Mouse (Mus musculus) embryo, embryonic 10 days (tissue): Measurements from ENCODE around the gene Dpp6.
A peak's percentile ranks its signal among the peaks of the same experiment; 100 is the strongest.

ENCODE experiments used
- DNase-seq: peaks from one replicate; pipeline ENCODE4 v3.0.0-alpha.2; 2015; ENCODE audit warnings: low spot score

The Dpp6 gene

DNA sequence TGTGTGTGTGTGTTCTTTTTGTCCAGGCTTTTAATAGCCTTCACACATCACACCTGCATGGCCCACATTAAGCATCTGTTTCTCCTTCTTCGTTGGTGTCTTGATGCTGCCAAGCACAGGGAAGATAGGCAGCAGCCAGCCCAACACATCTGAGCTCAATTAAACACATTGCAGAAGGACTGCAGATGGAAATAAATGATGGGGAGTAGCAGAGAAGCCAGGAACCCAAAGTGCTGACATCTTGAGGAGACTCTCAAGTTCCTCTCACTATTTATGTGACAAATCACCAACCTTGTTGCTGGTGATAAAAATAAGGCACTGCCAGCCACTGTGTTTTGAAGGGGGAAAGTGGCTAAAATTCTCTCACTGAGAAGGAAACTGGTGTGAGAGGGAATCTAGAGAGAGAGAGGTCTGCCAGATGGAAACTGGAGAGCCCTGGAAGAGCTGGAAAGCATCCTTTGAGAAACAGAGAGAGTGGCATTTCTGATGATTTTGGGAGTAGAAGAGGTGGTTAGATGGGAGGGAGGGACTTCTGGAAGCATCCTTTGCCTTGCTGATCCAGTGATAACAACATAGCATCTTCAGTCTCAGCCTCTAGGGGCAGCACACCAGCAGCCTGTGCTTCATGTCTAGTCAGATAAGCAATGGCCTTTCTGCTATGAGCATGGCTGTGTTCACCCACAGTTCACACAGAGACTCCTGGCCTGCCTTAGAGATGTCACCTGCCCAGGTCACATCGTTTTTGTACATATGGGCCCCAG is 383.8 kb downstream of the Dpp6 start:
- peak; percentile 17 for DNase-seq

DNA sequence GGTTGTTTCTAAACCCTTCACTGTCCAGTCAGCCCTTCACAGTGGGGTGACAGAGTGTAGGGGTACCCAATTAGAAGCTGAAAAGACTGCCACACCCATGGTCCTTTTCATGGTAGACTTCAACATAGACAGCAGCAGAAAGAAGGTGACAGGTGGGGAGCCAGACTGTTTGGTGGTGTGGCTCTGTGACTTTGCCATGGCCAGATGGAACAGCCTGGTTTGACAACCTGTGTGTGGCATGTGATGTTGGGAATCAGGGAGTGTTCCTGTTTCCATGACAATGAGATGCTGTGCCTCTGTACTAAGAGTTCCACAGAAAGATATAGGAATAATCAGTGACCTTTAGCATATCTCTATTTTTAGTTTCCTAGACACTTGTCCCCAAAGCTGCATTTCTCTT is 386.1 kb downstream of the Dpp6 start:
- DNase-seq = no peak

DNA sequence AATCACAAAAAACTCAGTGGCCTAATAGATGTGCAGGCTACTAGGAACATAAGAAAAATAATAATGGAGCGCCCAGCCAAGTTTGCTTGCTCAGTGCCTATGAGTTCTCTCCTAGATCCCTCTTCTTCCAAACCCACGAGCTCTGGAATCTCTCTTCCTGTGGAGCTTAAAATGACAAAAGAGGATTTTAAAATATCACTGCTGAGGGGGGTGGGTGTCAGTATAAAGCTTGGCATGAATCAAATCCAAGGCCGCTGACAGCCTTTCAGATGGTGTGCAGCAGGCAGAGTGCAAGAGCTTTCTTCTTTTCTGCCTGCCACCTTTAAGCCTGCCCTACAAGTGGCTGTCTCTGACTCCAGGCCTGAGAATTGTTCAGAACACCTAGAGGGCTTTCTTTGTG is 387.7 kb downstream of the Dpp6 start:
- DNase-seq = no peak

DNA sequence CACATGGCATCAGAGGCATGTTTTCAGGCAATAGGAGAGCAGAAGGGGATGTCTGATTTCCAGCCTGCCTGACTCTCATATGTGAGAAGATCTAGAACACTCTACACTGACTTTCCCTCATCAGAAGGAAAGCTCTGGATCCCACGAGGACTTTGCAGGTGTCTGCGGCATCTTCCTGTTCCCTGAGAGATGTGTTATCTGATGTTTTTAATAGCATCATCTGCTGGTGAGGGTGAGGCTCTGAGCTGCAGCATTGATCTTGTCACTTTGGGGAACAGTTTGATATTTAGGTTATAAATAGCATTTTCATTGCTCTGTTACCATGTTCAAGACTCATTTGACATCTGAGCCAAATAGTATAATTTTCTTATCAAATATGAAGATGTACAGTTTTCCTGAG is 388.8 kb downstream of the Dpp6 start:
- DNase-seq = no peak

DNA sequence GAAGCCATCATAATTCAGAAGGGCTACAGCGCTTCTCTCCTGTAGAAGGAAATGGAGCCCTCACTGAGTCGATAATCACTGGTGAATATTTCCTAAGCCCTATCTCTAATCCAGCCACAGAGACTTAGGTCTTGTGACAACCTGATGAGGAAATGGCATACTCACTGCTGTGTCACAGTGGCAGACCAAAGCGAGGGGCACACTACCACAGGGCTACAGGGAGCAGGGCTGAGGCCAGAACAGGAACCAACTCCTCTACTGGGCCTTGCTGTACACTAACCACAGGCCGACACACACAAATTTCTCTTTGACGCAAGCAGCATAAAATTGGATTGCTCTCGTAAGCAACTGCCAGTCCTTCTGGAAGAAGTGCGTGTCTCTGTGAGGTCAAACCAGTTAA is 389.2 kb downstream of the Dpp6 start:
- DNase-seq = no peak

DNA sequence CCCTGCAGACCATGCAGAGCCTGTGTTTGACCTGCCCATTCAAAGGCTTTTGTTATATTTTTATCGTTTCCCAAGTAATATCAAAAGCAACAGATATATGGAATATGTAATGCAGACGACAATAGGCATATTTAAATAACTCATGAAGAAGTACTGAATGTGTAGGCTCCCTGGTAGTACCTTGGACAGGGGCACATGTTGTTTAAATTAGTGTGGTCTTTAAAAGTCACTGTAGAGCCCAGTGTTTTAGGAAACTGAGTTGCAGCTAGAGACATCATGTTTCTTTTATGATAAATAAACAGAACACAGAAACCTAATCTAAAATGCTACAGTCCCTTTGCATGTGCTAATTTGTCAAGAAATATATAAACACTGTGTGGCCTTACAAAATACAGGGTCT is 403.1 kb downstream of the Dpp6 start:
- DNase-seq = peak; percentile 7

DNA sequence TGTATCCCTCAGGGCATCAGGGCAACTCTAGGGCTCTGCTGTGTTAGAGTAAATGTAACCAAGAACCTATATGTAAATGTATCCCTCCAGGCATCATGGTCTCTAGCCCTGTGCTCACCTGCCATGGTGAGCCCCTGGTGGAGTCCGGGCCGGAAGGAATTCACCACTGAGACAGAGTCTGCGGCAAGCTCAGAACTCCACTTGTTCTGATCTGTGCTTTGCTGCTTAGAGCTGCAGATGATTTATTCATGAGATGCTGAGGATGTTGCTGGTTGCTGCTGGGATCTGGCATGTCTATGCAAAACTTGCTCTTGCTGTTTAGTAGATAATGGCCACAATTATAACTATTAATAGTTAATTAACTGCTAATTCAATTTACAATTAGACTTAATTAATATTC is 425.1 kb downstream of the Dpp6 start:
- no peak for DNase-seq

DNA sequence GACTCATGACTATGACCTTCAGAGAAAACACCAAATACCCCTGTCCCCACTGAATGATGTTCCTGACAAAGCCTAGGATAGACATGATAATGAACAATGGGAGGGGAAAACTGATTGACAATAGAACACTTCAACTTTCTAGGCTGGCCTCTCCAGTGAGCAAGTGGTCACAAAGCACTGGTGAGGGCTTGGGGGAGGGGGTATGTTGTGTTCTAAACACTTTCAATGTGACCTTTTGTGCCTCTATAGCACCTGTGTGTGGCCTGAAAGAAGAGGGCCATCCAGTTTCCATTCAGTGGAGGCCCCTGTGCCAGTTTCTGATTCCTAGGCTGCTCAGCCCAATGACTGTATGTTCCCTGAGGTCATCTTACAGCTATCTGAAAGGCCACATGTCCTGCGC is 426.2 kb downstream of the Dpp6 start:
- no peak for DNase-seq

DNA sequence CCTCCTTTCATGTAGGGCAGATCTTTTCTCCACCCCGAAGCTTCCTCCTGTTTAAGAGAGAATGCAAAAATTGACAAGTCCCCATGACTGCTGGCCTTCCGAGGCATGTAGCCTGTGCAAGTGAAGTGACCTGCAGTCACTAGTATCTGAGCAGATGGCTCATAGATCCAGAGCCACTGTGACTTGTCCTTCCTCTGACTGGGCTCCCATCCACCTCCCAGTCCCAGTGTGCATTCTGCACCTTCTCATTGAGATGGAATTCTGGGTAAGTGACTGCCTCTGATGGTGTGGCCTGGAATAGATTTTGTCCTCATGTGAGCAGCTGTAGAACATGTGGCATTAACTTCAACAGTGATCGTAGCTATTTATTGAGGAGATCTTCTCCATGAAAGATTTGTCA is 430.8 kb downstream of the Dpp6 start:
- no peak for DNase-seq

DNA sequence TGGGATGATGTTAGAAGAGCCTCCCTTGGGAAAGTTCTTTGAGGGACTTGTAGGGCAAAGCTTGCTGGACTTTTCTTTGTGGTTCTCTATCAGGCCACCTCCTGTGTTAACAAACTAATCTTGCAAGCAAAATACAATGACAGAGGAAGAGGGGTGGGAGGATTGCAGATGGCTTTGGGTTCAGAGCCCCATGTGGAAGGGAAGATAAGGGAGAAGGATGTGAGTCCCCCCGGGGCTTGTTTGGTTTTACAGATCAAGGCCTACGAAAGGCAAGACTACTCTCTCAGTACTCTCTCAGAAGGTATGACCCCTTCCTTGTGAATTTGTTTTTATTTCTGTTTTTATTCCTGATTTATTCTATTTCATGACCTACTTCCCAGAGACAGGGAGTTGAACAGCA is 431.7 kb downstream of the Dpp6 start:
- no peak for DNase-seq

DNA sequence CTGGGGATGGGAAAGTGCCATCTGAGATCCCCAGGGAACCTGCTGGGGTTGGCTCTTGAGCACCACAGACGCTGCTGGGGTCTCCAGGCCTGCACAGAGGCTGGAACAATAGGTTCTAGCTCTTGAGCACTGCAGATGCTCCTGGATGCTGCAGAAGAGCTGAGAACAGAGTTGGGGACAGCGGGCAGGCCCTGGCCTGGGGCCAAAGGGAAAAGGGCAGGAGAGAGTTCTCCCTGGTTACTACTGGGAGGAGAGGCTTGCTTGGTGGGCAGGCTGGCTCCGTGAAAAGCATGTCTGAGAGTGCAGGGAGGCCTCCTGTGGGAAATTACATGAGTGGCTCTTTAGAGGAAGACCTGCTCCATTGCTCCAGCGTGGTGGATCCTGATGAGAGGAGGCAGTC is 432.9 kb downstream of the Dpp6 start:
- DNase-seq = no peak

DNA sequence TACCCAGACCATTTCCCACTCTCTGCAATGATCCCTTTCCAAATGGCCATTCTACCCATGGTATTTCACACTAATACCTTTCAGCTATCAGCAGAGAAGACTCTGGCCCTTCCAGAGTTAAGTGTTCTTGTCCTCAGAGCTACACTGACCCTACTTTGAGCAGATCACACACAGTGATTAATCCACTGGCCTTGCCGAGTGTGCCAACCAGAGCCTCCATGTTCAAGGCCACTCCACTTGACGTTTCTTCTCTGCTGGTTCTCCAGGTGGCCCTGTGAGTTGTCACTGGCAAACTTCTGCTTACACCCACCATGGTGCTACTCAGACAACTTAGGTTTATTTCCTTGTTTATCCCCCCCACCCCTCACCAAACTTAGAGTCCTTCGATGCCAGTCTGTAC is 433.9 kb downstream of the Dpp6 start:
- DNase-seq = no peak

DNA sequence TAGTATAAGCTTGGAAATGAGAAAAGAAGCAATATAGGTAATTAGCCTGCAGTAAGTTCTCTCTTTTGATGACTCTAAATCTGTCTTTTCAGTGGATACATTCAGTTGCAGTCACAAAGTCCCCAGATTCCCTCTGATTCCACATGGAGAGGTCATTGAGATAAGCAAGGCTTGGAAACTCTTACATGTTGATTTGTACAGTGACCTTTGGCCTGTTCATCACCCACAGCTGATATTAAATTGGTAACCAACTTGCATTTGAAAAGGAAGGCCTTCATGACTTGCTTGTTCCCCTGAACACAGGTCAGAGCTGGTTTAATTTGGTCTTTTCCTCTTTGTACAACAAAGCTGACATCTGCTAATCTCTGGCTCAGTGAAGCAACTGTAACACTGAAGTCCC is 434.4 kb downstream of the Dpp6 start:
- no peak for DNase-seq

DNA sequence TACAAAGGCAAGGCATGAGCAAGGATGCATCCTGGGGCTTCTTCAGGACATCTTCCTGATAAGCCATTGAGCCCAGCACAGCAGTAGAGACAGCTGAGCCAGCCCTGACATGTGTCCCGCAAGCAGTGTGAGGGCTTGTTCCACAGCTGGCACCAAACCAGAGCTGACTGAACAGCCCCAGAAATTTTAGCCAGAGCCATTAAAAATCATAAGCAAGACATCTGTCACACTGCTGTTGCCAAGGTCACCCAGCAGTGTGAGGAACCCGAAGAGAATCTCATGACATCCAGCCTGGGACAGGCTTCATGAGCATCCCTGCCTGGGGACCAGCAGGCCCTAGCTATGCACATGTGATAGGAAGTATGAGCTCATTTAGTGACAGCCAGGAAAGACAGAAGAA is 438.2 kb downstream of the Dpp6 start:
- no peak for DNase-seq

DNA sequence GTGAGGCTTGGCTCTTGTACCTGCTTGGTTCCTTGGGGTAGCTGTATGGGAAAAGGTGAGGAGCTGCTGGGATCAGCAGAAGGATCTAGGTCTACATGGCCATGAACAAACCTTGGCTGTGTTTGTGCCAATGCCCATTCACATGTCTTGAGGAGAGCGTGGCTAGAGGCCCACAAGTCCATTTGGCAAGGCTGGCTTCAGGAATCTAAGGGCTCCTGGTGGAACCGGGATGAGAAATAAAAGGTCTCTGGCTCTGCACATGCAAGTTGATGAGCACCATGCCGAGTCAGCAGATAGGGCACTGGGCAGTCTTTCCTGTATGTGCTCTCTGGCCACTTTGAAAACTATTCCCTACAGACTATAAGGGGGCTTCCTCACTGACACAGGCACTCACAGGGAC is 441.6 kb downstream of the Dpp6 start:
- DNase-seq = no peak

DNA sequence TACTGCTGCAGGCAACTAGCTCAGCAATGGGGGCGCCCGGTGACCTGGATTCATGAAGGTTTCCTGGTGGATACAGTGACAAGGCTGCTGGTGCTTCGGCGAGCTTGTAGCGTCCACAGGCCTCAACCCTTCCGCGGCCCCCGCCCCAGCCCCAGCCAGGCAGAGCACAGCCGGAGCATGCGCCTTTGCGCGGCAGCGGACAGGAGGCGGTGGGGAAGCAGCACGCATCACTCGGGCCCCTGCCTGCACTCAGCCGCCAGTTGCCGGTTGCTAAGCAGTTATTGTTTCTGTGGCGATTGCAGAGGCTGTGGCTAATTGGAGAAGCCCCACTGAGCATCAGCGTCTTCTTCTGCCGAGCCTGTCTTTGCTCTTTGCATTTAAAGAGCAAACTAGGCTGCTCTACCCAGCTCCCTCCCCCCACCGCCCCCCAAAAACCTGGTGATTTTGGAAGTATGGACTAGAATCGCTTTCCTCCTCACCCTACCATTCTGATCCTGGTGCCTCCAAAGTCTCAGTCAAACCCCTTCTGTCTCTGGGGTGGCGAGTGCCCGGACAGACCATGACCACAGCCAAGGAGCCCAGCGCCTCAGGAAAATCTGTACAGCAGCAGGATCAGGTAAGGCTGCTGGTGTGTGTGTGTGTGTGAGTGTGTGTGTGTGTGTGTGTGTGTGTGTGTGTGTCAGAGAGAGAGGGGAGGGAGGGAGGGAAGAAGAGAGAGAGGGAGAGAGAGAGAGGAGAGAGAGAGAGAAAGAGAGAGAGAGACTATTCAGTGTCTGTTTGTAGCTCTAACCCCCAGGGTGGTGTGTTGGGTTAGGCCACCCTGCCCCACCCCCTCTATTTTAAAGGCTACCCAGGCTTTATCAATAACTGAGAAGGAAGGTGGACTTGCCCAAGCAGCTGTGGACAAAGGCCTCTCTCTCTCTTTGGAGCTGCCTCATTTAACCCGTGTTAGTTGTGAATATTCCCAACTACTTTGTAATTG is 445.0 kb downstream of the Dpp6 start:
- peak; percentile 73 for DNase-seq

DNA sequence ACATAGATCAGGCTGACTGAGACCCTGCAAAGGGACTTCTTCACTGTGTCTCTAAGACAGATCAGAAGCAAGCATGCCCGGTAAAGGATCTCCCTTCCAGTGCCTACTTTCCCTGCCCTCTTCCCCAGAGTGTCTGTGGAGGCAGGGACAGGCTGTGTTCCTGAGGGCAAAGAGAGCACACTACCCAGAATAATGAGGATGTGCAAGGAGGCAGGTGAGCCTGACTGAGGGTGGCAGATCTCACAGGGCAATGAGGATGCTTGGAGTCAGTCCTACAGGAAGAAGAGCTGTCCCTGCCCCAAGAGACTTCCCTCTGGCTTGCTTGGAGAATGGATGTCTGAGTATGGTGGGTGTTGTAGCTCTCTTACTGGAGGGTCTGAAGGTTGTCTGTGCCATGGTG is 445.7 kb downstream of the Dpp6 start:
- DNase-seq = no peak

DNA sequence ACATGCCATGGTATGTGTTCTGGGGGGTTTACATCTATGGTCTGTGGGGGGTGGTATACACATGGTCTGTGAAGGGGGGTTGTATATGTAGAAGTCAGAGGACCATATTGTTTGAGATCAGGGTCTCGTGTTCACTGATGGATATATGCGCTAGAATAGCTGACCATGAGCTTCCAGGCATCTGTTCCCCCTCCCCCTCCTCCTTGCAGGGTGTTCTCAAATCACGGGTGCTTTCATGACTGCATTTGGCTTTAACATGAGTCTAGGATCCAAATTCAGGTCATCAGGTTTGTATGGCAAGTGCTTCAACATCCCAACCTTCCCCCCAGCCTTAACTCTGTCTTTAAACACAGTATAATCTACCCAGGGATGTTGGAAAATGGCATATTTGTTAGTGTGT is 448.3 kb downstream of the Dpp6 start:
- DNase-seq = no peak

DNA sequence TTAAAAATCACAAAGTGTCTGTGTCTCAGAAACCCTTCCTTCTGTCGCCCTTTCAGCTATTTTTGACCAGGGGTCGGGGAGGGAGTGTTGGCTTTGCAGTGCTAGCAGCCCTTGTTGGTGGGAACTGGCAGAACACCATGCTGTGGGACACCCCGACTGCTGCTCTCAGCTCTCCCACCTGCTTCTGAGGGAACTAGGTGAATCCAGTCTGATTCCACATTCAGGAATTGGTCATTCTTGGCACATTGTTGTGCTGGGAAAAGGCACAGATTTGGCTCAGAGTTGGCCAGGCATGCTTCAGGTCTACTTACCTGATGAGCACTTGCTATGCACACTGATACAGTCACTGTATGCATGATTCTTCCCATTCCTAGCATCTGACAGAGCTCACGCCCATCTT is 454.3 kb downstream of the Dpp6 start:
- DNase-seq = no peak

DNA sequence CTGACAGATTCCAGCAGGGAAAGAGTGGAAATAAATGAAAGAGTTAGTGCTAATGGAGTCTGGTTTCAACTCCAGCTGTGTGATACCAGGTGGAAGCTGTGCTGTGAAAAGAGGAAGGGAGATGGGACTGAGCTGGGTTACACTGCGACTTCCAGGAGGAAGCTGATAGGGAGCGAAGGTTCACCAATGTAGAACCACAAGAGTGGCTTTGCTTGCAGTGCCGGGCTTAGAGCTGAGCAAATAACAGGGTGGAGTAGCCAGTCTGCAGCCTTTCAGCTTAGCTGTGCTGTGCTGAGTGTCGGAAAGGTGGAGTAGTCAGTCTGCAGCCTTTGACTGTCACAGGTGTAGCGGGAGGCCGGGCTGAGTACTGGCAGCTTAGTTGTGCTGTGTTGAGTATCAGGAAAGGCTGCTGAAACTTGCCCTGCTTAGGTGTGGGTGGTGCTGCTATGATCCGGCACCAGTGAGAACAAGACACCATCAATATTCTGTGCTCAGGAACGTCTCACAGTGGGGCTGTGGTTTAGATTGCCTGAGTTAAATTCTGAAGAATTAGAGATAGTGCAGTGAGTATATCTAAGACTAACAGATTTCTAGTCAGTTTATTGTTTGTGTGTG is 457.9 kb downstream of the Dpp6 start:
- no peak for DNase-seq

DNA sequence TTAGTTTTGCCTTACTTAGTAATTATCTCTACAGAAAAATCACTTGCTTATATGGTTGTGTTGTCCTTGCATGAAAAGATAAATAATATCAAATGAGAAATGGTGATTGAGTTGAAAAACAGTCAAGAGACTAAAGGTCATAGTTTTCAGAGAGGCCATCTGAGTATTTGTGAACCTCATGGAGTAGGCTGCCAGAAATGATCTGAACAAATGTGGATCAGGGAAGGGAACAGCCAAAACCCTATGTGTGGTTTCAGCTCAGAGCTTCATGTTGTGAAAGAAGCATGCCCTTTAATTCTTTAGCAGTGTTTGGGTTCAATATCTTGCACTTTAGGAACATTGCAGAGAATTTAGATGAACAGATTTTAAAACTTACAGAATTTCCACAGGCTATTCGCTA is 458.9 kb downstream of the Dpp6 start:
- no peak for DNase-seq

DNA sequence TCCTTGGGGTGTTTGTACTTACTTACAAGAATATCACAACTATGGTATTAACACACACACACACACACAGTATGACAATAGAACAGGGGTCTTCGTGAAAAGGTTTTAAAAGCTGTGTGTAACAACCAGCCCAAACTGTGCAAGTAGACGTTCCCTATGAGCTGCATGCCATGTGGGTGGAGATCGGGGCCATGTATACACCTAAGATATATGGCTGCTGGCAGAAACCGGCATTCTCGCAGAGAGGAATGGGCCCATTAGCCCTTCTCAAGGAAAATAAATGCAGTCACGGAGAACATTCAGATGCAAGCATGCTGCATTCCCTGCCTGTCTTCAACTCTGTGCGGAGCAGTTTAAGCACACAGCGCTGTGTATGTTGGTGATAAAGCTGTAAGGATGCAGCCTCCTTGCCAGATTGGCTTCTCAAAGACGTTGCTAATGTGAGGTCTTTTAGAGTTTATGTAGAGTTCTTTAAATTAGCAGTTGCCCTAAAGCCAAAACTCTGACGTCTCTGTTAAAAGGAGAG is 461.2 kb downstream of the Dpp6 start:
- DNase-seq = no peak

DNA sequence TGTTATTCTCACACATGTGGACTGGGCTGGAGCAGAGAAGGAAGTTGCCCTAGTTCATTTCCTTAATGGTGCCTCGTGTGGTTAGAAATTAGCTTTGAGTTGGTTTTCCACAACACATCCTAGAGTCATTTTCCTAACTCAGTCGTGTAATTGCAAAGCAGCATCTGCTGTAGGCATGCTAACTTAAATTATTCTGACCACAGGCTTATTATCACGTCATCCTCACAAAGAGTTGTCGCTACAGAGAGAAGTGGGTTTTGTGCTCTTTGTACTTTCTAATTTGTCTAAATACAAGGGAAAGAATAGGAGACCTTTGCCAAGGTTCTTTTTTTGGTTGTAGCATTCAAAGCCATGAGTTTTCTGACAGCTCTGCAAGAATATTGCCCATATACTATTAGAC is 469.9 kb downstream of the Dpp6 start:
- DNase-seq = no peak
